8 mouse cellular contexts compared by ENCODE assay signal in genomic region chrX:85776544-85777087, GRCm38 (mm10). TPM values are rescaled to one million over a fixed set of nuclear protein-coding genes. Genes with fewer than 3 reads are reported as not detected.
DNase-seq lines count a peak whose midpoint lies in the region; ATAC-seq and TF ChIP-seq lines count a peak whose summit lies in the region.

Gene Gk (minus strand): TSS chrX:85776819.

- H3ac ChIP-seq in C2C12 (ENCODE audit: control insufficient read depth, insufficient read length, low read depth): peak within 1 kb of the TSS; percentile 87
- peak within 1 kb of the TSS; percentile 1 for H3ac ChIP-seq in myocyte (ENCODE audit: control insufficient read depth, insufficient read length)

- peak; percentile 98 for ATAC-seq in heart, embryonic 11.5 days (replicated peaks; ENCODE audit: insufficient number of reproducible peaks, low FRiP score, low TSS enrichment)
- peak; percentile 98 for ATAC-seq in kidney, embryonic 16.5 days (ENCODE audit: low FRiP score, low TSS enrichment)

- no peak for TF ChIP-seq CTCF in C2C12 (IDR thresholded peaks at IDR 0.05; ENCODE audit: control insufficient read depth, insufficient read depth, insufficient read length)
- TF ChIP-seq CTCF in brain, embryonic 14.5 days (IDR thresholded peaks at IDR 0.05; ENCODE audit: borderline replicate concordance, extremely low read depth, insufficient read depth, insufficient read length): no peak
- no peak for TF ChIP-seq CTCF in liver, adult 2 months (IDR thresholded peaks at IDR 0.05; ENCODE audit: low read depth, low read length)

- peak within 1 kb of the TSS; percentile 92 for H3K27ac ChIP-seq in heart, embryonic 11.5 days (ENCODE audit: low read depth, low read length)
- H3K27ac ChIP-seq in kidney, embryonic 16.5 days (ENCODE audit: low read length): peak within 1 kb of the TSS; percentile 96
- H3K27ac ChIP-seq in liver, adult 2 months (replicated peaks; ENCODE audit: insufficient read depth, low read depth, low read length): peak within 1 kb of the TSS; percentile 96

- peaks cover 13% of the 10 kb centered on the region for H3K4me1 ChIP-seq in erythroblast, embryonic 14.5 days (ENCODE audit: control insufficient read depth)
- no peaks in the 10 kb centered on the region for H3K4me1 ChIP-seq in heart, embryonic 11.5 days (ENCODE audit: control insufficient read depth, insufficient read depth, low read length)
- H3K4me1 ChIP-seq in kidney, embryonic 16.5 days (ENCODE audit: insufficient read depth, low read length): no peaks in the 10 kb centered on the region
- H3K4me1 ChIP-seq in liver, adult 2 months (ENCODE audit: control insufficient read depth, insufficient read depth, low read length): peaks cover 8% of the 10 kb centered on the region; the same call in 1 of the 2 replicates

- peak within 1 kb of the TSS; percentile 65 for H3K4me2 ChIP-seq in heart, embryonic 11.5 days
- H3K4me2 ChIP-seq in kidney, embryonic 16.5 days (replicated peaks; ENCODE audit: low read depth, low read length): peak within 1 kb of the TSS; percentile 56
- peak within 1 kb of the TSS; percentile 64 for H3K4me2 ChIP-seq in myocyte (ENCODE audit: low read depth)

- H3K4me3 ChIP-seq in C2C12 (ENCODE audit: insufficient read depth, poor library complexity, severe bottlenecking) (peak within 1 kb of the TSS; percentile 32), myocyte (peak within 1 kb of the TSS; percentile 46)
- peak within 1 kb of the TSS; percentile 74 for H3K4me3 ChIP-seq in erythroblast, embryonic 14.5 days (replicated peaks)
- peak within 1 kb of the TSS; percentile 49 for H3K4me3 ChIP-seq in heart, embryonic 11.5 days (ENCODE audit: low read depth, low read length)
- H3K4me3 ChIP-seq in kidney, embryonic 16.5 days (ENCODE audit: low read length): peak within 1 kb of the TSS; percentile 58
- peak within 1 kb of the TSS; percentile 99 for H3K4me3 ChIP-seq in liver, adult 2 months (ENCODE audit: insufficient read depth, low read depth, low read length)

- H3K79me3 ChIP-seq in C2C12 (ENCODE audit: low read depth): peaks cover 1% of the 10 kb centered on the region

- peaks cover 7% of the 10 kb centered on the region; the same call in 1 of the 2 replicates for H3K9me3 ChIP-seq in erythroblast, embryonic 14.5 days (ENCODE audit: control insufficient read depth, low read length)
- H3K9me3 ChIP-seq in heart, embryonic 11.5 days (replicated peaks; ENCODE audit: control insufficient read depth, low read length): no peaks in the 10 kb centered on the region
- H3K9me3 ChIP-seq in kidney, embryonic 16.5 days (ENCODE audit: low read length): no peaks in the 10 kb centered on the region

- H3K79me2 ChIP-seq in C2C12 (ENCODE audit: control insufficient read depth, insufficient read depth) (peaks cover 2% of the 10 kb centered on the region), myocyte (ENCODE audit: control insufficient read depth, insufficient read depth) (no peaks in the 10 kb centered on the region)
- no peaks in the 10 kb centered on the region; the same call in 1 of the 2 replicates for H3K79me2 ChIP-seq in liver, adult 2 months (ENCODE audit: control insufficient read depth, insufficient read depth, low read length)

- H3K9ac ChIP-seq in heart, embryonic 11.5 days (ENCODE audit: low read depth, low read length): peak within 1 kb of the TSS; percentile 74
- H3K9ac ChIP-seq in kidney, embryonic 16.5 days (replicated peaks; ENCODE audit: low read length): peak within 1 kb of the TSS; percentile 76
- H3K9ac ChIP-seq in liver, adult 2 months (ENCODE audit: low read depth, low read length): peak within 1 kb of the TSS; percentile 97

- TF ChIP-seq POLR2A in brain, embryonic 14.5 days (IDR thresholded peaks at IDR 0.05; ENCODE audit: borderline replicate concordance, extremely low read depth, insufficient read depth, insufficient read length, poor library complexity, severe bottlenecking): peak; percentile 55; the same call in 1 of the 2 replicates
- peak; percentile 86 for TF ChIP-seq POLR2A in liver, adult 2 months (IDR thresholded peaks at IDR 0.05; ENCODE audit: extremely low read depth, insufficient read depth, low read length)
- peak; percentile 71 for TF ChIP-seq POLR2A in myocyte (IDR thresholded peaks at IDR 0.05; ENCODE audit: insufficient read length, low read depth)

- H3K27me3 ChIP-seq in C2C12 (ENCODE audit: control insufficient read depth, insufficient read depth, insufficient read length): no peaks in the 10 kb centered on the region
- peaks cover 2% of the 10 kb centered on the region; the same call in 1 of the 2 replicates for H3K27me3 ChIP-seq in erythroblast, embryonic 14.5 days (ENCODE audit: control insufficient read depth)
- no peaks in the 10 kb centered on the region for H3K27me3 ChIP-seq in heart, embryonic 11.5 days (ENCODE audit: control insufficient read depth, insufficient read depth, low read length)
- no peaks in the 10 kb centered on the region for H3K27me3 ChIP-seq in kidney, embryonic 16.5 days (ENCODE audit: insufficient read depth, low read length)
- H3K27me3 ChIP-seq in liver, adult 2 months (ENCODE audit: control insufficient read depth, insufficient read depth, low read length): no peaks in the 10 kb centered on the region
- H3K27me3 ChIP-seq in myocyte (ENCODE audit: control insufficient read depth, insufficient read depth, insufficient read length): no peaks in the 10 kb centered on the region
- no peaks in the 10 kb centered on the region for H3K27me3 ChIP-seq in splenic B cell, adult 2 months (ENCODE audit: control insufficient read depth, insufficient read depth, low read length, poor library complexity, severe bottlenecking)

- no peaks in the 10 kb centered on the region for H3K36me3 ChIP-seq in C2C12 (ENCODE audit: control insufficient read depth, insufficient read depth)
- H3K36me3 ChIP-seq in erythroblast, embryonic 14.5 days (ENCODE audit: control insufficient read depth): no peaks in the 10 kb centered on the region
- no peaks in the 10 kb centered on the region for H3K36me3 ChIP-seq in heart, embryonic 11.5 days (ENCODE audit: control insufficient read depth, insufficient read depth, low read length)
- H3K36me3 ChIP-seq in kidney, embryonic 16.5 days (ENCODE audit: insufficient read depth, low read length): no peaks in the 10 kb centered on the region
- no peaks in the 10 kb centered on the region; the same call in 1 of the 2 replicates for H3K36me3 ChIP-seq in liver, adult 2 months (ENCODE audit: control insufficient read depth, insufficient read depth, low read length)
- H3K36me3 ChIP-seq in myocyte (ENCODE audit: control insufficient read depth, insufficient read depth): no peaks in the 10 kb centered on the region
- H3K36me3 ChIP-seq in splenic B cell, adult 2 months (ENCODE audit: control insufficient read depth, insufficient read depth, low read length, poor library complexity, severe bottlenecking): no peaks in the 10 kb centered on the region

- WGBS in heart, embryonic 11.5 days (ENCODE audit: insufficient replicate concordance): 13% methylated on average over 25 of the region's 45 CpGs
- 24% methylated on average over 37 of the region's 45 CpGs for WGBS in kidney, embryonic 16.5 days
- WGBS in liver, adult 2 months: 1% methylated on average over 28 of the region's 45 CpGs

- DNase-seq in brain, embryonic 14.5 days (ENCODE audit: low read depth): peak; percentile 98
- peak; percentile 86 for DNase-seq in liver, adult 2 months (ENCODE audit: extremely low read depth, low read depth, low spot score)
- DNase-seq in splenic B cell, adult 2 months (ENCODE audit: low read depth, low spot score): peak; percentile 97

TF ChIP-seq in C2C12, 6 proteins besides CTCF, POLR2A, EP300 and RAD21:
- TF ChIP-seq MYOG (IDR thresholded peaks at IDR 0.05; ENCODE audit: control insufficient read depth, extremely low read depth, insufficient read length) (no peak), USF1 (IDR thresholded peaks at IDR 0.05; ENCODE audit: low read depth) (peak; percentile 79)
TF ChIP-seq in C2C12: peak in this region for 1.

TF ChIP-seq in myocyte, 11 proteins besides CTCF, POLR2A, EP300 and RAD21:
- TF ChIP-seq MYOG (IDR thresholded peaks at IDR 0.05; ENCODE audit: control insufficient read depth in 1 of 3, insufficient read depth in 1 of 3, insufficient read length in 2 of 3, low read depth in 2 of 3): no peak
- peak; percentile 41 for TF ChIP-seq POLR2AphosphoS2 (IDR thresholded peaks at IDR 0.05; ENCODE audit: insufficient read length, low read depth)
- peak; percentile 73 for TF ChIP-seq USF1 (IDR thresholded peaks at IDR 0.05; ENCODE audit: low read depth)

RNA-seq across cellular contexts. Expression of gene Gk, which starts in this region (rescaled TPM):
- polyA plus RNA-seq in C2C12 (2012; fragmentation: generic; extraction: Trizol) (1.5 TPM), myocyte (2012; fragmentation: generic; extraction: Trizol) (1.6 TPM)
- polyA plus RNA-seq in brain, embryonic 14.5 days (2012; rRNA removed): 5.0 and 6.7 TPM in 2 replicates
- polyA plus RNA-seq in erythroblast, embryonic 14.5 days (2012): 0.02 TPM in 1 of 2 replicates, not detected in the other
- 15.3 and 19.2 TPM in 2 replicates for polyA plus RNA-seq in heart, embryonic 11.5 days (2014; fragmentation: Nextera tagmentation; extraction: Ambion mirVana)
- polyA plus RNA-seq in kidney, embryonic 16.5 days (2015; fragmentation: Nextera tagmentation; extraction: Ambion mirVana): 49.8 and 52.6 TPM in 2 replicates
- 76.4 and 80.6 TPM in 2 replicates for total RNA-seq in liver, adult 2 months (2014; rRNA removed)
- polyA plus RNA-seq in liver, adult 2 months (2012; rRNA removed): 9.2 and 9.5 TPM in 2 replicates

Comparison
In these comparisons a context has a peak if more than half of its experiments do, and no peak if none do; other contexts are left out.
1. Peak in every context shown above with its lines: DNase-seq, ATAC-seq, H3K4me3 ChIP-seq and H3K27ac ChIP-seq.
2. H3K4me3 ChIP-seq: peak in every context shown above with its lines; median percentile 99 in liver, adult 2 months; 74 in erythroblast, embryonic 14.5 days; 58 in kidney, embryonic 16.5 days; 49 in heart, embryonic 11.5 days; 46 in myocyte; 32 in C2C12.